Mouse (Mus musculus): ENCODE data around the gene Milr1.

The Milr1 gene

DNA sequence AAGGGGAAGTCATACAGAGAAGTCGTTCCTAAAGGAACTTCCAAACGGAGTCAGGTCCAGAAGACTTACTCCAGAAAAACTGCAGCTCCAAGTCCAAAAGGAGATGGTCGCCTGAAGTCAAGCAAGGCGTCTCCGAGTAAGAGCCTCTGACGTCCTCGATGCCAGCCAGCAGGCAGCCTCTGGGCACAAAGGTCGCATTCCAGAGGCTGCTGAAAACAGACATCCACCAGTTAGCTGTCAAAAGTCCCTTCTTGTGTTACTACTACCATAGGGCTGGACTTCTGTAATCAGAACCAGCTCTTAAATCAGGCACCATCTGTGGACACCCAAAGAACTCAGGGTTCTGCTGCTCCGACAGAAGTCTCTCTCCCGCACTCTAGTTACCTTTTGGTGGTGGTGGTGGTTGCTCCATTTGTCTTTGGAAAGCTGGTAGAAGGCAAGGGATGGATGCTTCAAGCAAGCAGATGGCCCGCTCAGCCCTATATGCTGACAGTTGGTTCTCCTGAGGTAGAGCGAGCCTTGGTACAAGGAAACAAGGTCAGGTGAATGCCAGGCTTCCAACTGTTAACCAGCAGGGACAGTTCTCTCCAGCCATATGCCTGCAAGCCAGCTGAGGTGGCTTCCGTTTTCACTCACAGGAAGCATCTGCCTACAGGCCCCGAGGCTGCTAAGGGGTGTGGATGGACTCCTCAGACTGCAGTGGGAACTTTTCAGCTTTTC lies 63.7 kb downstream of the Milr1 start:
- peak; percentile 88 for DNase-seq

DNA sequence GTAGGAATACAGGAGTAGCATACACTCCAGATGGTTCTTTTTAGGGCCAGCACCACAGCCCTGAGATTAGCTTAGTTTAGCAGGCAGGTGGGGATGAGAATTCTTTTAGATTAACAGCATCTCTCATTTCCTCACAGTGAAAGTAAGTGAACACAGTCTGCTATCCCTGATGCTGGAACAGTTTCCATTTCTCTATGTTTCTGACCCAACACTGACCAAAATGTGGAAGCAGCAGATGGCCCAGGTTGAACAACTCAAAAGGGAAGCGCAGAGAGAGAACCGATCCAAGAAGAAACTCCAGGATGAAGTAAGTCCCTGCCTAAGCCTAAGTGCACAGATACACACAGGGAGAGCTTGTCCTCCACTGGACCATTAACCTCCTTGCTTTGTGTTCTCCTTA lies 64.3 kb downstream of the Milr1 start:
- DNase-seq: no peak

DNA sequence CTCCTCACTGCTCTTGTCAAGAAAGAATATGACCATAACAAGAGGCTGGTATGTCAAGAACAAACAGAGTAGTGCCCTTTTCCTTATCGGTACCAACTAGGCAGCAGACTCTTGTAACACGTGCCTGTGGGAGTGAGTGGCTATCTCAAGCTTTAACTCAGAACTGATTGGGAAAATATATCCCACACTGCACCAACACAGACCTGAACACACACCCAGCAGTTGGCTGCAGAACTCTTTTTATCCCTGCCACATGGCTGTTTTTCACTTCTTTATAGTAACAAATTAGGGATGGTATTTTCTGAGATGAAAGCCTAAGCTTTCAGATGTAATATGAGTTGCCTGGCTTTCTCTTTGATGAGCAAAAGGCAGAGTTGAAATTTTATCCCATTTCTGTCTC lies 64.7 kb downstream of the Milr1 start:
- no peak for DNase-seq

DNA sequence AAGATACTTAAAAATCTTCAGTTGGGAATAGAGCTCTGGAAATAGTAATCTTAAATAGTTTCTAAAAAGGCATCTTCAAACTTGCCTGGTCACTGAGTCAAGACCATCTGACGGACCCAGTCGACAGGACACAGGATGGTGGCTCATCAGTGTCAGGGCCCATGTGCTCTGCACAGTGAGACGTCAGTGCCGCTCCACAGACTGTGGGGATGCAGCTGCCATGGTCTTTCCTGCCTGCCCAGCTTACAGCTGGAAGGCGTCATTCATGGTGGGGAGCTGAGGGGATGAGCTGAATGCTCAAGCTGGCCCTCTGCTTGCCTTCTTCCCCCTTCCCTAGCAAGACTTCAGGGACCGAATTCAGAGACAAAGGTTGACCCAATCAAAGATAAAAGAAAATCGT lies 65.3 kb downstream of the Milr1 start:
- no peak for DNase-seq

DNA sequence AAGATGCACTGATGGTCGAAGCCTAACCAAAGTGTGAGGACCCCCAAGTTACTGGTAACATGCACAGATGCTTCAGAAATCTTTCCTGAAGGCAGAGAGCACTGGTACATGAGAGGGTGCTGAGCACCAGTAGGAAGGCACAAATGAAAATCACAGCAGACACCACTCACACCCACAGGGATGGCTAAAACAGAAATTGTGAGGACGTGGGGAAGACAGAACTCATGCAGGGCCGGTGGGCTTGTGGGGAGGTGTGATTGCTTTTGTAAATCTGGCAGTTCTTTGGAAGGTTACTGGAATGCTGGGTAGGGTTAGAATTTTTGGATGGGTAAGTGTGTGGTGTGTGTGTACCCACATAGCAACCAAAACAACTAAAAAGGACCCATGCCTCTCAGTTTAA lies 66.1 kb downstream of the Milr1 start:
- no peak for DNase-seq

DNA sequence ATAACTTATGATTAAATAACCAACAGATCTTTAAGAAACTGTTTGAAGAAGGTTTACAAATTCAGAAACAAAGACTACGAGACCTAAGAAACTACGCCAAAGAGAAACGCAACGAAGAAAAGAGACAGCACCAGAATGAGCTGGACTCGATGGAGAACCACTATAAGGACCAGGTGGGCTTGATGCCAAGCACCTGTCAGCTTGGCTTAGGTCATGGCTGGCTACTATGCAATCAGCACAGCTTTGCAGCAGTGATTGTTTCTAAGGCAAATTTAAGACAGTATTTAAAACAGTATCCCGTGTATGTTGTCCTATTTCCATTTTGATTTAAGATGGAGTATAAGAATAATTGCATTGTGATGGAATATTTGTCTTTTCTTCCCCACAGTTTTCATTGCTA lies 66.8 kb downstream of the Milr1 start:
- DNase-seq: peak; percentile 81

DNA sequence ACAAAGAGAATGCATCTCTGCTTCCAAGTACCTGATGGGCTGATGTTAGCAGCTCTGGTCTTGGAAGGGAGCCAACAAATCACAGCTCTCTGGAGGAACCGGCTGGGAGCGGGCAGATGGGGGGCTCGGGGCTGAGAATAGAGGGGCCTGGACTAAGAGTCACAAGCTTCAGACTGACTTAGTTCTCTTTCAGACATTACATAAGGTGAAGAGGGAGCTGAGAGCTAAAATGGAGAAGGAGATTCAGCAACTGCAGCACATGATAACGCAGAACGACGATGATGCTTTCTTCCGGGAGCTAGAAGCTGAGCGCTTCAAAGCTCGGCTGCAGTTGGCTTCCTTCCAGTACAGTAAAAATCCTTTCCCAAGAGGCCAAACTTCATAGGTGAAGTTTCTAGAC lies 67.3 kb downstream of the Milr1 start:
- DNase-seq: peak; percentile 43
